Mouse (Mus musculus) thymus, postnatal 14 days (tissue): ENCODE data around the gene Serpina3k.
A peak's percentile ranks its signal among the peaks of the same experiment; 100 is the strongest.
"Not testable (repeated sequence)": the region's sequence is repeated elsewhere in the genome, so short reads cannot be mapped to it uniquely, and the experiment has no call there.

Experiments used
- DNase-seq: peaks from one replicate; pipeline ENCODE4 v3.0.0; 2021

Serpina3k gene

DNA sequence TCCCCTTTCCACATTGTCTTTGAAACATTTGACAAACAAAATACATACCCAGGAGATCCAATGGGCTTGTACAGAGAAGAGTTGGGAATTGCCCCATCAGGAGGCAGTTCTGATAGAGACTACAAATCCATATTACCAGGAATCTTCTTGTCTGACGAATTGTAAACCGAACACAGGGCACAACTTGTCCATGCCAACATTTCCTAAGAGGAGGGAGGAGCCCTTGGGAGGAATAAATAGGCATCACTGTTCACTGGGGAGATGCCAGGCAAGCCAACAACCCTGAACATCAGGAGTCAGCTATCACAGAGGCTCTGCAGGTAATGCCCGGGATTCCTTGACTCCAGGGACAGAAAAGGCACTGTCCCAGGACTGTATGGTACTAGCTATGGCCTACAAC lies at the start of gene Serpina3k, which contains the start of gene Serpina3m:
TSS of gene Serpina3k (plus strand) at position 261 of the 400 bp plus-strand sequence.
TSS of gene Serpina3m (plus strand) at position 261 of the 400 bp plus-strand sequence.
- not testable (repeated sequence) for DNase-seq

DNA sequence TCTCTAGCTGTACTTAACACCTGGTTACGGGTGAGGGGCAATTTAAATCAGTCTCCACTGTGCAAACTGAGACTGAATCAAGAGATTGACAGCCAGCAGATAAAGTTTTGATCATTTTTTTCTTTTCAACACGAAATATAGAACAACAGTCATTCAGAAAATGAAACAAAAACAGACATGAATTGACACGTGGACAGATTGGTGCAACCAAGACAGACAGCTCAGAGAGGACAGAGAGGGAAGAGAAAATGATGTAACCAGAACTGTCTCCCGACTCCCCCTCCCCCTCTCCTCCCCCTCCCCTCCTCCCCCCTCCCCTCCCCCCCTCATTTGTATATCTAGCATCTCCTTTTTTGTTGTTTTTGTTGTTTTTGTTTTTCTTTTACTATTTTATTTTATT lies 48.4 kb upstream of the Serpina3k start:
- DNase-seq = no peak

DNA sequence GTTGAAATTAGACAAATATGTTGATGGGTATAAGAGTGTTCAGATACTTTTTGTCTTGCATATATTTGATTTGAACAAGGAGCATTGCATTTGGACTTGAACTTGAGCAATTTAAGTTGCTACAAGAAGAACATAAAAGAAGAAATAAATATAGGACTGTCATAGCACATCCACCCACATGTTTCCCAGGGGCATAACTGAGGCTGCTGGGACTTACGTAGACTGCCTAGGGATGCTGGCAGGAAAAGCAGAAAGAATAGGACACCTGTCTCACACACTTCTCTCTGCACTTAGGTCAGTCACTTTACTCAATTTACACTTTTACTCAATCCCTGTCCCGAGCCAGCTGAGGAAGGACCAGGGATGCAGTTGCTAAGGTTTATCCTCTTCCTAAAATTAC lies 44.3 kb upstream of the Serpina3k start:
- no peak for DNase-seq

DNA sequence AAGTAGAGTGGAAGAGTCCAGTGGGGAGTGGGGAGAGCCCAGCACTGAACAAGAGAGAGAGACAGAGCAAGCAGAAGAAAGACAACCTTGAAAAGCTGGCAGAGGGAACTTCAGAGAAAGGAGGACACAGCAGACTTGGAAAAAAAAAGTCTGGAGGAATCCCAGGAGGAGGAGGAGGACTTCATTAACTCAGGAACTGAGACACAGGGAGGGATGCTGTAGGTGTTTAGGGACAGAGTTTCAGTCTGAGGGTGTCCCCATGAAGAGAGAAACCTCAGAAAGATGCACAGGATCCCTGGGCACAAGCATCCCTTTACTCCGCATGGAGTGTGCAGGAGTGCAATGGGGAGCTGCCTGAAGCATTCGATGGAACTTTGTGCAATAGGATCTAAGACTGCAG lies 40.2 kb upstream of the Serpina3k start:
- no peak for DNase-seq

DNA sequence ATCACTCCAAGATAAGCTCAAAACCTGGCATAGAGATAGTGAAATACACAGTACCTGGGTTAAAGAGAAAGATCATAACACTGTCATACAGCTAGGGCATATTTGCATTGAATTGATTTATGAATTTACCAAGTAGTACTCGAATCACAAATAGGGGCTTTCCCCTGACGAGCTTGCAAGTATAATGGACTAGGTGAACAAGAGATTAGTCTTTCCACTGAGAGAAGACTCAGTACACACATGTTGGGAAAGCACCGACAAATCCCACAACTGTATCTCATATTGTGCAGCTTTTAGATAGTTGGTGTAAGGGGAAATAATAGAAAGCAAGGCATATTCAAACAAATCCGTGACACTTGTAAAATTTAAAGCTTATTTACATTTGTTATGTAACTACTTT lies 32.3 kb upstream of the Serpina3k start:
- DNase-seq = no peak

DNA sequence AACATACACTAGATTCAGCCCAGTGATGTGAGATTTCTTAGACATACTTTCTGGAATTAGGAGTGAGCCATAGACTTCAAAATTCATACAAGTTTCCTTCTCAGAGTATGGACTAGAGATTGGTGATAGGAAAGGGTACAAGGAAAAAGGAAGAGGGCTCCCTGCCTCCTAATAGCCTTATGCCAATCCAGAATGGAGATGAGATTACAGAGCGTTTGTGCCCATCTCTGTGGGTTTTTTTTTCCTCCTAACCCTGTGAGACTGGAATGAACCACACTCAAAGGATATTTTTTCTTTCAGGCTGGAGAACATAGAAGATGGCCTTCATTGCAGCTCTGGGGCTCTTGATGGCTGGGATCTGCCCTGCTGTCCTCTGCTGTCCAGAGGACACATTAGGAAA lies 24.0 kb upstream of the Serpina3k start, which contains the start of gene Serpina3j:
TSS of gene Serpina3j (plus strand) at position 301 of the 400 bp plus-strand sequence.
- DNase-seq = no peak

DNA sequence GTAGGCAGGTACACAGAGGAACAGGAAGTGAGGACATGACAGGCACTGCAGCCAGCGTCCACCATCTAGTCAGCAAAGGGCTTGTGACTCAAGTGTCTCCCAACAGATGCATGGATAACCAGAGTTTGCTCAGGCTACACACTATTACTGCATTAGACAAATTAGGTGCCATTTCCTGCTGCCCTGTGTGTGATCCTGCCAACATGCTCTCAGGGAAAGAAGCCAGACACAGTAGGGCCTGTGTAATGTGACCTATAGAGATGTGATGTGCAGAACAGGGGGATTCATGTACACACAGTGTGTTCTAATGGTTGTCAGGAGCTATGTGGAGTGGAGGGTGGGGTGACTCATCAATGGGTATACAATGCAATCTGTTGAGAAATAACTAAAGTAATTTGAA lies 15.8 kb upstream of the Serpina3k start:
- no peak for DNase-seq

DNA sequence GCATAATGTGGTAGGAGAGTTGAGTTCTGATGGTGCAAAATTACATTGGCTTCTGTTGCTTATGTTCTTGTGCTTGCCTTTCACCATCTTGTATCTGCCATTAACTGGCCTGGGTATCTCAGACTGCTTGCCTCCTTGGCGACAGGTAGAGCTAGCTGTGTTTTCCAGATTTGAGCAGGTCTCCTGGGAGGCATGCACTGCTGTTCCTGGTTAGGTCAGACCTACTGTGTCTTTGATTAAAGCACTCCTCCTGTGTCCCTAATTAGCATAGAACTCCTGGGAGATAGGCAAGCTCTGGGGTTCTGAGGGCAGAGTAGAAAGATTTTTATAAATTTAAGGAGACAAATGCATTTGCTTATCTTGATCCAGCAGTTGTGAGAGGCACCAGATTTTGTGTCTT lies 6.6 kb upstream of the Serpina3k start:
- DNase-seq = no peak

DNA sequence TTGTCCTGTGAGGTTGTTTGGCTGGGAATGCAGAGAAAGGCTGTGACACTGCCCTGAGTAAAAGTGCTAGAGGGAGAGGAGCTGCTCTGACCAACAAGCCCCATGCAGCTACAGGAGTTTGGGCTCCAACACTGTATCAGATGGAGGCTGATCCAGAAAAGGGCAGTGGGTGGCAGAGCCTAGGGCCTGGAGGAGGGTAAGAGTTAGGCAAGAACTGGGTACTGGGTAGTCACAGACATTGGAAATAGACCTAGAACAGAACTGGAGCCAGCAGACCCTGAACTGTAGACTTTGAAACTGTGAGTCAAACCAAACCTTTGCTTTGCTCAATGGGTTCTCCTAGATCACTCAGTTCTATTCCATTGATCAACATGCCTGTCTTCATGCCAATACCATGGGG lies 1.4 kb upstream of the Serpina3k start:
- not testable (repeated sequence) for DNase-seq

DNA sequence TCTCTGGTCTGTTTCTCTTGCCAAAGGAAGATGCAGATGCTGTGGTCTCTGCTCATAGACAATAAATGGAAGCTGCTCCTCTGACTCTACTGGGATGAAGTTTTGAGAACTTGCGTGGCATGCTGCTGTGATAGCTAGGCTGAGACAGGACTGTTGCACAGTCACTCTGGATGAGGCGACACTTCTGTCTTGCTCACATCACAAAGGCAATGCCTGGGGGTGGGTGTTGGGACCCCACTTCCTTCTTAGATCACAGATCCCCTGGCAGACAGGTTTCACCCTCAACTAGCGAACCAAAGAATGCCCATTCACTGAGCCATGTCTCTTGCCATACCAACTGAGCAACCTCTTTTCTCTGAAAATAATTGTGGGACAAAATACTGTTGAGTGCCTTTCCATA lies 419 bp downstream of the Serpina3k start:
- no peak for DNase-seq

DNA sequence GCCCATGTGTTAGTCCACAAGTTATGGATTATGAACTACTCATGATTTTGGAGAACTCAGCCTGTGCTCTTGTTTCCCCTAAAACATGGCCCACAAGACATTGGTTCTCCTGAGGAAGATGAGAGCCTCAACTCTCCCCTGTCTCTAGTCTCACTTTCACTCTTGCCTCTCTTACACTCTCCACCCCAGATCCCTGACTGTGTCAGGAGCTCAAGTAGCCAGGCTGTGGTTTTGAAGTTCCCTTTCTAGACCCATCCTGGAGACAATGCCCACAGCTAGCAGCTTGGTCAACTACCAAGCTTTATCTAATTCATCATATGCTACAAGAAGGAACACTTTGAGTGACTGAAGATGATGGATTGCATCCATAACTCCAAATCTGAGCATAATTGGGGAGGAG lies 4.2 kb downstream of the Serpina3k start:
- not testable (repeated sequence) for DNase-seq

DNA sequence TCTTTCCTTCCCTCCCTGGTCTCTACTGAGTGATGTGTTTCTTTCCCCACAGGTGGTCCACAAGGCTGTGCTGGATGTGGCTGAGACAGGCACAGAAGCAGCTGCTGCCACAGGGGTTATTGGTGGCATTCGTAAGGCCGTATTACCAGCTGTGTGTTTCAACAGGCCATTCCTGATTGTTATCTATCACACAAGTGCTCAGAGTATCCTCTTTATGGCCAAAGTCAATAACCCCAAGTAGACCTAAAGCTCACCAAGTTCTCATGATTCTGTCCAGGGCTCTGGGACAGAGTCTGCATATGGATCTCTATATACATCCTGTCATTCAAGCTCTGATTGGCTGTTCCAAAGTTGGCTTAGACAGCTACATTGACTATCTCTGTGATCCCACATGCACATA lies 6.9 kb downstream of the Serpina3k start:
- no peak for DNase-seq

DNA sequence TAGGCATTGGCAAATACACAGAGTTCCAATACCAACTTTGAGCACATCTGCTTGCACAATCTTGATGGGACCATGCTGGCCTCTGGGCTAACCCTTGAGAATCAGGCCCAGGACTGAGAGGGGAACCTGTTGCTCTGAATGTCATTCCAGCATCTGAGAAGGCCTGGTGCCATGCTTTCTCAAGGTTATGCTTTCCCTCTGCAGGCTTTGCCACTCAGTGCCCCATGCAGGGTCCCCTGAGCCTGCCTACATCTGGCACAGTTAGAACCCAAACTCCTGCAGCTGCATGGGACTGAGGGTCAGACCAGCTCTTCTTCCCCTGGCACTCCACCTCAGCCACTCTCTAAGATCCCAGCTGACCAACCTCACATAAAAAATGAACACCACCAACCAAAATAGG lies 7.4 kb downstream of the Serpina3k start:
- DNase-seq = no peak

DNA sequence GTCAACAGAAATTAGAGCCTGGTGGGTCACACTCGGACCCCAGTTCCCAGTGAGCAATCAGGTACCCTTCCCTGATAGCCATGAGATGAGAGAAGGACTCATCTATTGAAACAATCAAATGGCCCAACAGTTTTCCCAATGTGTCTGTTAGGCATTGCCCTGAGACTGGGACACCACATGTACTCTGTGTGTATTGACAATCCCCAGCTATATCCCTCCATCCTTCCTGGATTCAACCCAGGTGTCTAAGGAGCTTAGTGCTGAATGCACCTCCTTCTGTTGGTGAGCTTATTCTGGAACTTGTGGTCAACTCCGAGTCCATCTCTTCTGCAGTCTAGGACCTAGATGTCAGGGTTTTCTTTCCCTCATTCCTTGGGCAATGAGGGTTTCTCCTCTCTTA lies 8.8 kb downstream of the Serpina3k start:
- no peak for DNase-seq

DNA sequence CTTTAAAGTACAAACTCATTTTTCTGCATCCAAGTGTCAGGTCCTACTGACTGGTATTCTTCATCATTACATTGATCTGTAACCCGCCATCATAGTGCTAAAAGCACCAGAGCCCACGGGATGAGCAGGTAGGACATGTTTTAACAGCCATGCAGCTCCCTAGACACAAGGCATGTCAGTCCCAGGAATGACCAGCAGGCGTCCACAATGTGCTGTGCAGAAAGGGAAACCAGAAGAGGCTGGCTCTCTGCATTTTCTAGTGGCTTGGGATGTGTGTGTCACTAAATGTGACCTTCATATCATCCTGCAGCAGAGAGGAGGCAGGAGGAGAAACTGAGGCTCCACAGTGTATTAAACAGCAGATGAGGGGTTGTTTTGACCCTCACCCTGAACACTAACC lies 13.5 kb downstream of the Serpina3k start:
- peak; percentile 6 for DNase-seq

DNA sequence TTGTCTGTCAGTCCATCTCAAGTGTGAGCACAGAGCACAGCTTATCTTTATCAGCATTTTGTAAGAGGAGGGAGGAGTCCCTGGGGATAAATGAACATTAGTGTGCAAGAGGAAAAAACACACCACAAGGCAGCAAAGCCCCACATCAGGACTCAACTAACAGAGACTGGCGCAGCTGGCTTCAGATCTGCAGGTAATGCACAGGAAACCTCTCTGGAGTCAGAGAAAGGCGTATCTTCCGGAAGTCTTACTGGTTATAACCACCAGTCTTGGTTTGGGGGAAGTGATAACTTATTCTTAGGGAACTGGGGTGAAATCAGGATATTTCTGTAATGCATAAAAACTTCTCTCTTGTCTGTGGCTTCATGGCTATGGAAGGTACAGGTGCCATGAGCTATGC lies 17.7 kb downstream of the Serpina3k start:
- DNase-seq = no peak

DNA sequence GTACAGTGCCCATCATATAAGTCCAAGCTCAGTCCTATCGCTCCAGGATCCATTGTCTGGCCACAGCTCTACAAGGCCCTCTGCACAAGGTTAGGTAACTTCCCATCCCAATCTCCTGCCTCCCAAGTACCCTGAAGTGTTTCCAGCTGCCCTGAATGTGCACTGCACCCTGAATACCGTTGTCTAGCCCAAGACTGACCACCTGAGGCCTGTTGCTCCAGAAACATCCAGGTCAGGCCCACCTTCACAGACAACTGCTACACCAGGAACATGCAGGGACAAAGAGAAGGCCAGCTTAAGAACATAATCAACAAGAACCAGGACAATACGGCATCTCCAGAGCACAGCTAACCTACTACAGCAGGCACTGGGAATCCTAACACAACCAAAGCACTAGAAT lies 31.7 kb downstream of the Serpina3k start:
- DNase-seq = no peak

DNA sequence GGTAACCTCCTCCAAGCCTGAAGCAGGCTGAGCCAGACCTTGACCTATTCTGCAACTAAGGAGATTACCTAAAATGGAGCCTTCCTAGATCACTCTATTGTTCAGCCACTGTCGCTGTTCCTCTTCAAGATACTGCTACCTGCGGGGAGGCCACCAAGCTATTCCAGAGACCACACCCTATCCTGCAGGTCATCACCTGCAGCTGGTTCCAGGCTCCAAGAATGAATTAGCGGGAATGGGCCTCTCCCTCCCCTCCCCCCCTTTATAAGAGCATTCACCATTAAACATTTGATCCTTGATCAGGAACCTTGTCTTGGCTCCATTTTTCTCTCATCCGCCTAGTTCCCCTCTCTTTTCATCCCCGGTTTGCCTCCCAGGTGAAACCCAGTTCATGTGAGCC lies 38.9 kb downstream of the Serpina3k start:
- DNase-seq = not testable (repeated sequence)

DNA sequence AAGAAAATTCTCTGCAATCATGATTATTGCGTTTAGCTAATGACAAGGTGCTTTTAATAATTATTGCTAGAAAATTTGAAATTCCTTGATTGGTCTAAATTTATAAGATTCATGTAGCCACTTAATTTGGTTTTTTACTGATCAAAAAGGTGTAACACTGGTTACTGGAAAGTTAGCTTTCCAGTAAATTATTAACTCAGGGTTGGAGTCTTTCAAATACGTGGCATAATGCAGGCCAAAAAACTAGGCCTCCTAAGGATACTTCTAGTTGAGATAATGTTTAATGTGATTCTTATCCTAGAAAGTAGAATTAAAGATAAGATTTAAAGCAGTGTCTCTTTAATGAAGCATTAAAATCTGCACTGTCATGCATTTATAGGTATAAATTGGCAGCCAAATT lies 40.1 kb downstream of the Serpina3k start:
- not testable (repeated sequence) for DNase-seq

DNA sequence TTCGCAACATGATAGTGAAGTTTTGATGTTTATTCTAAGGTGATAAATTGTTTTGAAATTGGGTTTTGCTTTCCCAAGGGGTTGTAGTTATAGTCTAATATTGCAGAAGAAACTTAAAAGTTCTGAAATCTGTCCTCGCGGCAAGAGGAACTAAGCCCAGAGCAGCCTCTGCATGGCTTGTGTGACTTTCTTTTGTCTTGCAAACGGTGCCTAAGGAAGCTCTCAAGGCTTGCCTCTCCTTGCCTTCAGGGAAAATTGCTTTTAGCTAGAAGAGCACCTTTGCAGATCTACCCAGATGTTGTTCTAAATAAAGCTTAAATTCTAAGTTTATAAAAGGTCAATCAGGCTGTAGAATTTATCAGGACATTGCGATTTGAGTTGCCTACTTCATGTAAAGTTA lies 40.5 kb downstream of the Serpina3k start:
- not testable (repeated sequence) for DNase-seq

DNA sequence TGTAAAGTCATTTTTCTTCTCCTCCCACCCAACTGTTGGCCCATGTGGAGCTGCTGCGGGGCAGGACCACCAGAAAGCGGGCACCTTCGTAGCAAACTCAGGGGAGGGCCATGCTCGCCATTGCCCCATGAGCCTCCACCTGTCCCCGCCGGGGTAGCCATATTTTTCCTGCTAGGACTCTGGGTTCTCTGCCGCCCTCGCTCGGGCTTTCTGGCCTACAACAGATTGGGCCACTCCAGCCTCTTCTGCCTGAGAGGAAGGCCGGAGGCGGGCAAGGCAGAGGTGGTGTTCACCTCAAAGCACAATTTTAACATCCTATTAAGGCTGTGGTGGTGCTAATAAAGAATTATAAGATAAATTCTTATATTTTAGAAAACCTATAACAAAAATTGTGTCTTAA lies 41.6 kb downstream of the Serpina3k start:
- no peak for DNase-seq

DNA sequence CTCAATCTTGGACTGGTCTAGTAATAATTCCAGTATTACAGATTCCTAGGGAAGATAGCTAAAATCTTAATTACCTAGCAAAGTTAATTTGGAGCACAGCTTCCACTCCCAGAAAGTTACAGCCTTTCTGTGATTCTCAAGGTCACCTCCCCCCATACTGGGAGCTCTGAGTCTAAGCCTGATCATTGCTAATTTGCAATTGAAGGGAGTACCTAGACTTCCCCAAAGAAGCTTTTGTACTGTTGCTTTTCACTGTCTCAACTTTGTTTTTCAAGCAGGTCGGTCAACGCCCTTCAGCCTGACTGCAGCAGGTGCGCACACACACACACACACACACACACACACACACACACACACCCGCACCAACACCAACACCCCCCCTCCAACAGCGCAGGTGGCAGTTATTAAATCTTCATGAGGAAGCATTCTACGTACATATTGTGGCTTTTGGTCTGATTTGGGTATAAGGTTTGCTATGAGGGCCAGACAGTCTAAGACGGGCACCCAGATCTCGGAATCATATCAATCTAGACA lies 42.9 kb downstream of the Serpina3k start:
- DNase-seq = not testable (repeated sequence)

DNA sequence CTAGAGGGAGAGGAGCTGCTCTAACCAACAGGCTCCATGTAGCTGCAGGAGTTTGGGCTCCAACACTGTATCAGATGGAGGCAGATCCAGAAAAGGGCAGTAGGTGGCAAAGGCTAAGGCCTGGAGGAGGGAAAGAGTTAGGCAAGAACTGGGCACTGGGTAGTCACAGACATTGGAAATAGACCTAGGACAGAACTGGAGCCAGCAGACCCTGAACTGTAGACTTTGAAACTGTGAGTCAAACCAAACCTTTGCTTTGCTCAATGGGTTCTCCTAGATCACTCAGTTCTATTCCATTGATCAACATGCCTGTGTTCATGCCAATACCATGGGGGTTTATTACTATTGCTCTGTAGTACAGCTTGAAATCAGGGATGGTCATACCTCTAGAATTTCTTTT lies 47.7 kb downstream of the Serpina3k start:
- not testable (repeated sequence) for DNase-seq

DNA sequence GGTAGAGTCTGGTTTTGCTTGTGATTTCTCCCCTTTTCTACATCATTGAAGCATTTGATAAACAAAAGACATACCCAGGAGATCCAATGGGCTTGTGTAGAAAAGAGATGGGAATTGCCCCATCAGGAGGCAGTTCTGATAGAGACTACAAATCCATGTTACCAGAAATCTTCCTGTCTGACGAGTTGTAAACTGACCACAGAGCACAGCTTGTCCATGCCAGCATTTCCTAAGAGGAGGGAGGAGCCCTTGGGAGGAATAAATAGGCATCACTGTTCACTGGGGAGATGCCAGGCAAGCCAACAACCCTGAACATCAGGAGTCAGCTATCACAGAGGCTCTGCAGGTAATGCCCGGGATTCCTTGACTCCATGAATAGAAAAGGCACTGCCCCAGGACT lies 48.6 kb downstream of the Serpina3k start:
- DNase-seq = not testable (repeated sequence)

DNA sequence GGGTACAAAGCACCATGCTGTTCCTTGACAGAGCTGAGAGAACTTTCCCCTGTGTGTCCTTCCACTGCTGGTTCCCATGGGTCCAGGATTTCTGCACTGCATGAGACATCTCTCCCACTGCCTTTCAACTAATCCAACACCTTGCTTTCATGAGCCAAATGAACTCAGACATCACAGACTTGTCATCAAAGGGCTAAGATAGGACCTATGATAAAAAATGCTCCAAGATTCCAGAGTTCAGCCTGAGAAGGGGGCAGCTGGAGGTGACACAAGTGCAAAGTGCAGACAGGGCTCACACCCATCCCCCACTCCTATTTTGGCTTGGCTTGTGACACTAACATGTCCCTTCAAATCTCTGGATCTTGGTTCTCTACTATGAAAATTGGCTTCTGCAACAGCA lies 50.2 kb downstream of the Serpina3k start:
- DNase-seq = no peak

DNA sequence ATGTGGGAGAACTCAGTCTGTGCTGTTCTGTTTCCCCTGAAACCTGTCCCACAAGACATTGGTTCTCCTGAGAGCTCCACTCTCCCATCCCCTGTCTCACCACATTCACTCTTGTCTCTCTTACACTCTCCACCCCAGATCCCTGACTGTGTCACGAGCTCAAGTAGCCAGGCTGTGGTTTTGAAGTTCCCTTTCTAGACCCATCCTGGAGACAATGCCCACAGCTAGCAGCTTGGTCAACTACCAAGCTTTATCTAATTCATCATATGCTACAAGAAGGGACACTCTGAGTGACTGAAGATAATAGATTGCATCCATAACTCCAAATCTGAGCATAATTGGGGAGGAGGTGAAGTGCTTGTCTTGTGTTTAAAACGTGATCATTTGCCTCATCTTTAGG lies 52.8 kb downstream of the Serpina3k start:
- not testable (repeated sequence) for DNase-seq
